Comparison of ENCODE assay signal across 9 mouse cellular contexts in the genomic region with DNA sequence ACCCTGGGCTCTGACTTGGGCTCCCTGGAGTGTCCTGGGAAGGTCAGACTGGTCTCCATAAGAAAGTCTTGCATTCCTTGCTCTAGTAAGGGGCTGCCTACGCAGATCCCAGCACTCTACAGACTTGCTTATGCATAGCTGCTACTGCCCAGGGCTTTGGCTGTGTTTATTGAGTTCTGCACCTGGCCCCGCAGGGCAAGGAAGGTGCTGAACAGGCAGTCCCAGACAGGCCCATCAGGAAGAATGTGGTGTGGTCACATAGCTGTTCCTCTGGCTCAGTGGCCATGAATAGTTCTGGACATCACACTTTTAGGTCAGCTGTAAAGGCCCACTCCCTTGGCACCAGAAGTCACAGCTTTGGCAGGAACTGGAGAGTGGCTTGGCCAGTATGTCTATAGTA.
DNase-seq lines count a peak whose midpoint lies in the region; ATAC-seq and TF ChIP-seq lines count a peak whose summit lies in the region.
"Had no signal": no experiment of that assay in that cellular context is flagged by ENCODE, and none has a peak within 500 bp of the region (broad histone marks: within the 10 kb centered on the region; RNA-seq: fewer than 3 reads in every experiment).

No protein-coding gene starts in this region.

- no peaks in the 10 kb centered on the region for H3K36me3 ChIP-seq in heart, adult 2 months (ENCODE audit: control insufficient read depth, insufficient read depth, low read length)
- H3K36me3 ChIP-seq in embryonic facial prominence, embryonic 12.5 days = no peaks in the 10 kb centered on the region
- H3K36me3 ChIP-seq in myocyte (ENCODE audit: control insufficient read depth, insufficient read depth) = no peaks in the 10 kb centered on the region
- no peaks in the 10 kb centered on the region for H3K36me3 ChIP-seq in neural tube, embryonic 15.5 days

- H3ac ChIP-seq in myocyte (ENCODE audit: control insufficient read depth, insufficient read length) = no peak overlapping the region

- peak overlapping the region; percentile 80 for H3K27ac ChIP-seq in heart, adult 2 months
- peak overlapping the region; percentile 7; the same call in 1 of the 2 replicates for H3K27ac ChIP-seq in embryonic facial prominence, embryonic 12.5 days
- no peak overlapping the region for H3K27ac ChIP-seq in neural tube, embryonic 15.5 days (replicated peaks)

- no peaks in the 10 kb centered on the region for H3K9me3 ChIP-seq in embryonic facial prominence, embryonic 12.5 days
- no peaks in the 10 kb centered on the region for H3K9me3 ChIP-seq in neural tube, embryonic 15.5 days (replicated peaks)

- H3K4me2 ChIP-seq in embryonic facial prominence, embryonic 12.5 days (replicated peaks) = no peak overlapping the region
- H3K4me2 ChIP-seq in myocyte (ENCODE audit: low read depth) = no peak overlapping the region
- H3K4me2 ChIP-seq in neural tube, embryonic 15.5 days = no peak overlapping the region

- H3K4me3 ChIP-seq in heart, adult 2 months = no peak overlapping the region
- H3K4me3 ChIP-seq in embryonic facial prominence, embryonic 12.5 days = no peak overlapping the region
- no peak overlapping the region for H3K4me3 ChIP-seq in myocyte
- no peak overlapping the region for H3K4me3 ChIP-seq in neural tube, embryonic 15.5 days (replicated peaks)
- H3K4me3 ChIP-seq: megakaryocyte, embryonic 14.5 days had no signal

- ATAC-seq in embryonic facial prominence, embryonic 12.5 days (ENCODE audit: insufficient number of reproducible peaks, insufficient read depth, low FRiP score, low TSS enrichment) = no peak
- ATAC-seq in neural tube, embryonic 15.5 days (ENCODE audit: low FRiP score) = no peak

- no peak overlapping the region for H3K9ac ChIP-seq in heart, adult 2 months (ENCODE audit: low read depth, low read length)
- no peak overlapping the region for H3K9ac ChIP-seq in embryonic facial prominence, embryonic 12.5 days
- no peak overlapping the region for H3K9ac ChIP-seq in neural tube, embryonic 15.5 days (replicated peaks)

- peak in 1 of 2 experiments; percentile 20 for DNase-seq in heart, adult 2 months
- no peak for DNase-seq in heart, adult 9 months (ENCODE audit: low spot score in 2 of 2)
- DNase-seq in kidney, adult 8-10 months = peak; percentile 27 to 54
- DNase-seq in embryo, embryonic 11 days = no peak
- no peak for DNase-seq in adrenal gland, postnatal 25 days

- H3K79me2 ChIP-seq in heart, adult 2 months (replicated peaks; ENCODE audit: control insufficient read depth, insufficient read depth, low read length) = no peaks in the 10 kb centered on the region
- H3K79me2 ChIP-seq in myocyte (ENCODE audit: control insufficient read depth, insufficient read depth) = no peaks in the 10 kb centered on the region

- H3K27me3 ChIP-seq in heart, adult 2 months (ENCODE audit: control insufficient read depth, insufficient read depth, low read length) = no peaks in the 10 kb centered on the region
- H3K27me3 ChIP-seq in embryonic facial prominence, embryonic 12.5 days = no peaks in the 10 kb centered on the region
- no peaks in the 10 kb centered on the region for H3K27me3 ChIP-seq in myocyte (ENCODE audit: control insufficient read depth, insufficient read depth, insufficient read length)
- H3K27me3 ChIP-seq in neural tube, embryonic 15.5 days (replicated peaks) = no peaks in the 10 kb centered on the region

- TF ChIP-seq CTCF in heart, adult 2 months (IDR thresholded peaks at IDR 0.05) = no peak

- no peak for TF ChIP-seq EP300 in heart, adult 2 months (IDR thresholded peaks at IDR 0.05; ENCODE audit: insufficient read depth, low read depth, low read length)

- WGBS in heart, adult 2 months = 85% methylated on average over 2 of the region's 2 CpGs
- 81% methylated on average over 2 of the region's 2 CpGs for WGBS in embryonic facial prominence, embryonic 12.5 days
- WGBS in neural tube, embryonic 15.5 days = 87% methylated on average over 2 of the region's 2 CpGs

- intact Hi-C loops in heart, adult 2 months (cut with DNase I) = loop anchor here (5.0 kb wide), 2 partner anchors 39 to 46 kb away; no protein-coding TSS in a partner anchor

- no peak for TF ChIP-seq POLR2A in heart, adult 2 months (IDR thresholded peaks at IDR 0.05; ENCODE audit: insufficient read depth, low read depth, low read length)
- TF ChIP-seq POLR2A in myocyte (IDR thresholded peaks at IDR 0.05; ENCODE audit: insufficient read length, low read depth) = no peak

- peaks cover 19% of the 10 kb centered on the region for H3K4me1 ChIP-seq in heart, adult 2 months (ENCODE audit: control insufficient read depth, insufficient read depth, low read length)
- peaks cover 12% of the 10 kb centered on the region for H3K4me1 ChIP-seq in embryonic facial prominence, embryonic 12.5 days
- H3K4me1 ChIP-seq in neural tube, embryonic 15.5 days = peaks cover 8% of the 10 kb centered on the region; the same call in 1 of the 2 replicates

TF ChIP-seq in myocyte, 11 proteins besides CTCF, POLR2A, EP300 and RAD21:
- peak; percentile 70 for TF ChIP-seq TCF12 (IDR thresholded peaks at IDR 0.05; ENCODE audit: insufficient read depth, poor library complexity, severe bottlenecking)
- no peak for TF ChIP-seq MAX (IDR thresholded peaks at IDR 0.05; ENCODE audit: low read depth)
- no peak for TF ChIP-seq REST (IDR thresholded peaks at IDR 0.05; ENCODE audit: insufficient read depth, insufficient read length)
- TF ChIP-seq MYOG (IDR thresholded peaks at IDR 0.05; ENCODE audit: control insufficient read depth in 1 of 3, insufficient read depth in 1 of 3, insufficient read length in 2 of 3, low read depth in 2 of 3) = peak in 2 of 3 experiments; percentile 19 to 82
- no peak for TF ChIP-seq SRF (IDR thresholded peaks at IDR 0.05; ENCODE audit: control insufficient read depth, insufficient read length, low read depth)
- peak in 2 of 3 experiments; percentile 40 to 79 for TF ChIP-seq MYOD1 (IDR thresholded peaks at IDR 0.05; ENCODE audit: control insufficient read depth in 1 of 3, insufficient read length in 2 of 3, low read depth in 2 of 3)
- TF ChIP-seq POLR2AphosphoS2 (IDR thresholded peaks at IDR 0.05; ENCODE audit: insufficient read length, low read depth) = no peak

Comparison
In these comparisons a context has a peak if more than half of its experiments do, and no peak if none do; other contexts are left out.
1. DNase-seq: peak in kidney, adult 8-10 months (2 of 2); none in heart, adult 9 months (0 of 2), embryo, embryonic 11 days (single experiment) and adrenal gland, postnatal 25 days (single experiment).